Mouse (Mus musculus) hindbrain, postnatal 0 days (tissue): ENCODE results near the gene Hoxc6. TPM values are rescaled to one million over a fixed set of nuclear protein-coding genes. Genes with fewer than 3 reads are reported as not detected.

Experiments used
- ATAC-seq: fragments of 200-750 bp; cut with Nextera tagmentation; 2 replicates; pipeline ENCODE4 v1.8.0; 2017; ENCODE audit warnings: mild to moderate bottlenecking, moderate TSS enrichment, moderate library complexity
- DNase-seq: peaks from one replicate; pipeline ENCODE4 v3.0.0-alpha.2; 2015; ENCODE audit warnings: low spot score
- H3K27ac ChIP-seq: fragments of 300-500 bp; sonication (generic); 2 replicates; pipeline ENCODE4 v1.5.1; 2014; ENCODE audit warnings: mild to moderate bottlenecking
- H3K27me3 ChIP-seq: fragments of 300-500 bp; sonication (generic); 2 replicates; pipeline ENCODE4 v1.6.1; 2014; ENCODE audit warnings: low read length, mixed read lengths; ENCODE audit not compliant: insufficient read depth
- H3K36me3 ChIP-seq: fragments of 300-500 bp; sonication (generic); 2 replicates; pipeline ENCODE4 v1.6.1; 2014; ENCODE audit warnings: low read length, mixed read lengths; ENCODE audit not compliant: insufficient read depth
- H3K4me1 ChIP-seq: fragments of 300-500 bp; sonication (generic); 2 replicates; pipeline ENCODE4 v1.6.1; 2014; ENCODE audit warnings: antibody characterized with exemption, low read length, mixed read lengths; ENCODE audit not compliant: insufficient read depth
- H3K4me2 ChIP-seq: fragments of 300-500 bp; sonication (generic); 2 replicates; pipeline ENCODE4 v1.6.1; 2014; ENCODE audit warnings: low read depth, mild to moderate bottlenecking, low read length, moderate library complexity, mixed read lengths
- H3K4me3 ChIP-seq: fragments of 300-500 bp; sonication (generic); 2 replicates; pipeline ENCODE4 v1.5.1; 2014; ENCODE audit warnings: low read length
- H3K9ac ChIP-seq: fragments of 300-500 bp; sonication (generic); replicated peaks from 2 replicates; pipeline ENCODE4 v1.6.1; 2014; ENCODE audit warnings: mild to moderate bottlenecking, low read length, moderate library complexity, mixed read lengths
- H3K9me3 ChIP-seq: fragments of 300-500 bp; sonication (generic); 2 replicates; pipeline ENCODE4 v1.6.1; 2016; ENCODE audit warnings: low read length, mixed read lengths
- CTCF ChIP-seq: IDR thresholded peaks from 2 replicates; pipeline ENCODE4 v1.5.1; 2016; ENCODE audit warnings: antibody characterized with exemption, control low read depth, low read depth
- WGBS: fragments of 180-500 bp; shearing (Covaris S2); extraction: QIAGEN DNeasy Blood & Tissue Kit; methylation state at CpG from one replicate; pipeline ENCODE4 v1.1.7; 2014; 5-methylcytosine and 5-hydroxymethylcytosine counted together
- polyA plus RNA-seq: library from polyadenylated mRNA; unstranded; fragments of >200 nt; fragmentation: Nextera tagmentation; extraction: Ambion mirVana; gene quantifications from 2 replicates; pipeline ENCODE4 v1.2.1, GENCODE M21; 2015
- total RNA-seq: library from RNA; depleted of rRNA; stranded (reverse); fragments of >200 nt; gene quantifications from 2 replicates; pipeline ENCODE4 v1.2.3, GENCODE M21; 2014

Hoxc6 gene
- total and polyA plus RNA-seq, 2 experiments from 2014 or later, result 0.59 to 1.4 TPM

DNA sequence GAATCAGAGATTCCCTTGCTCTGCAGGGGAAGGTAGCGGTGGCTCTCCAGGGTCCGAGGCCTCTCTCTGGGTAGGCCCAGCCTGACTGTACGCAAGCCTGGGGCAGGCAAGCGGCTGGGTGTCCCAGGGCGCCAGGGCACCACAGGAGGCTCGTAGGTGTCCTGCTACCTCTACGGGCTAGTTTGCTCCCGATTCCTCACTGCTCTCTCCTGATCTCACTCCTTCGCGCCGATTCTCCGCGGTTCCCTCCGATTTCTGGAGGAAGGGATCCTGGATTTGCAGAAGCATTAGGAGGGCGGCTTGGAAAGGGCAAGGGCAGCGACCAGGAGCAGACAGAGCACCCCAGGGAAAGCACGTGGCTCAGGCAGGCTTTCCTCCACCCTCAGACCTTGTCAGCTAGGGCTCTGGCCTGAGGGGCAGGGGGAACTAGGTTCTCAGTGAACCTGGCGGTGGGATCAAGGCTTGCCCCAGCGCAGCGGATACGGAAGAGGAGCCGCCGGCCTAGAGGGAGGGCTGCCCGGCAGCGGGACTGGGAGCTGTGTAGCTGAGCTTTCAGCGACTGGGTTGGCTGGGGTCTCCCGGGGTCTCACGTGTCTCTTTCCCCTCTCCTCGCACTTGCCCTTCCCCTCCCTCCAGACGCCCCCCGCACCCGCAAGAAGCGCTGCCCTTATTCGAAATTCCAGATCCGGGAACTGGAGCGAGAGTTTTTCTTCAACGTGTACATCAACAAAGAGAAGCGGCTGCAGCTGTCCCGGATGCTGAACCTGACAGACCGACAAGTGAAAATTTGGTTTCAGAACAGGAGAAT is 42.0 kb upstream of the Hoxc6 start:
- ATAC-seq, result no peak
- peaks cover 97% of the 10 kb centered on the region for H3K27me3 ChIP-seq
- no peaks in the 10 kb centered on the region for H3K36me3 ChIP-seq
- H3K9ac ChIP-seq, result no peak overlapping the region
- no peak for DNase-seq
- no peak overlapping the region for H3K4me3 ChIP-seq
- no peak for TF ChIP-seq CTCF
- no peak overlapping the region for H3K27ac ChIP-seq
- H3K9me3 ChIP-seq, result no peaks in the 10 kb centered on the region
- WGBS, result 2% methylated on average over 40 of the region's 40 CpGs
- no peak overlapping the region for H3K4me2 ChIP-seq
- H3K4me1 ChIP-seq, result no peaks in the 10 kb centered on the region

DNA sequence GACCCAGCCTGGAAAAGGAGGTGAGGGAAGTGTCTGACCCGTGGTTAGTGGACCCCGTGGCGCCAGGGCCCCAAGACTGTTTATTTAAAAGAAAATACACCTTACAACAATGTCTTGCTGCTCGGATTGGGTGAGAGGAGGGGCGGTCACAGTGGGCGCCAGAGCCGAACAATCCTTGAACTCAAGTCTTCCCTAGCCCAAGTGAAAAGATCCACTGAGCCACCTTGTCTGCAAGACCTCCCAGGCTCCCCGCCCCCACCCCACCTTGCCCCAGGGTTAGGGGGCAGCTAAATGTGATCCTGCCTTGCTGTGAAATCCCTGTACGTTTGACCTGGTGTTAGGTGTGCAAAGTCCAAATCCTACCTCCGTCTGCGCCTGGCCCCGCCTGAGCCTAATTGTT is 41.2 kb upstream of the Hoxc6 start:
- H3K9ac ChIP-seq, result no peak overlapping the region
- no peak overlapping the region for H3K4me2 ChIP-seq
- no peaks in the 10 kb centered on the region for H3K36me3 ChIP-seq
- no peak overlapping the region for H3K4me3 ChIP-seq
- 2% methylated on average over 12 of the region's 12 CpGs for WGBS
- peaks cover 97% of the 10 kb centered on the region for H3K27me3 ChIP-seq
- no peaks in the 10 kb centered on the region for H3K9me3 ChIP-seq
- H3K4me1 ChIP-seq, result no peaks in the 10 kb centered on the region
- TF ChIP-seq CTCF, result no peak
- no peak overlapping the region for H3K27ac ChIP-seq
- ATAC-seq, result no peak
- DNase-seq, result no peak

DNA sequence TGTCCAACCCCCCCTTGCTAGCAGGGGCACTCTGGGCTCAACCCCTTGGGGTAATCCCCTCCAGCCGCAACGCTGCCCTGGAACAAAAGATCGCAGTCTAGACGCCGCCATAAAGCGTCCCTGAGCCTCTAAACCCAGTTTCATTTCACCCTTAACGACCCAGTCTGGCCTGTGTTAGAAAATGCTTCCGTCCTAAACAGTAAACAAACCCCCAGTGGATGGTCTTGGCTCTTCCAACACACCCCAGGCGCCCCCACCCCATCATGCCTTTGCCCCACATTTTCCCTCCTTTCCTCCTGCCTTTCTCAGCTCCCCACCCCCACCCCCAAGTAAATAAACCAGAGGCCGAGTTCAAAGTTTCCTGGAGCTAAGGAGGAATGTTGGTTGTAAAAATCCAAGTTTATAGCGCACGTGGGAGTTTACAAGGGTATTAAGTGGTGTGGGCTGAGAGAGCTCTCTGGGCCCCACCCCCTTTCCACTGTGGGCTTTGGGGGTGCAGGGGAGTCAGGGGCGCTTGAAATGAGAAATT is 38.3 kb upstream of the Hoxc6 start:
- Histone ChIP-seq H3K4me2 (no peak overlapping the region), H3K27ac (no peak overlapping the region), H3K4me3 (no peak overlapping the region), H3K36me3 (no peaks in the 10 kb centered on the region), H3K27me3 (peaks cover 95% of the 10 kb centered on the region), H3K9ac (no peak overlapping the region), H3K9me3 (no peaks in the 10 kb centered on the region), H3K4me1 (no peaks in the 10 kb centered on the region)
- WGBS, result 2% methylated on average over 13 of the region's 13 CpGs
- TF ChIP-seq CTCF, result no peak
- ATAC-seq (no peak), DNase-seq (no peak)

DNA sequence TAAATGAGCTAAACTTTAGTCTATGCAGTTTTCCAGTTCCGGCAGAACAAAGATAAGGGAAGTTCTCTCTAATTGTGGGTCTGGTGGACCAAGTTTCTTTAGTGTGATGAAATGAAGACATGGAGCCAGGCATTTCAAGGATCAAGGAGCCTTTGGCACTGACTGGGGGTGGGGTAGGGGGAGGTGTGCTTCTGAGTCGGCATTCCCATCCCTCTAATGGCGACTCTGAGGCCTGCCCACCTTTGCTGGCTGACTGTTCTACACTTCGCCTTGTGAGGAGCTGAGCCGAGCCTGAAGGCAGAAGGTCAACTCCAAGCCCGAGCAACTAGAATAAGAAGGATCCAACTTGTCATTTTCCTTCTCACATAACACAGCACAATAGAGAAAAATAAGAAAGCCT is 36.3 kb upstream of the Hoxc6 start:
- H3K36me3 ChIP-seq, result no peaks in the 10 kb centered on the region
- ATAC-seq (no peak), DNase-seq (no peak)
- peaks cover 95% of the 10 kb centered on the region for H3K27me3 ChIP-seq
- no peak overlapping the region for H3K4me2 ChIP-seq
- WGBS, result 5% methylated on average over 6 of the region's 6 CpGs
- H3K4me1 ChIP-seq, result no peaks in the 10 kb centered on the region
- no peaks in the 10 kb centered on the region for H3K9me3 ChIP-seq
- H3K9ac ChIP-seq, result no peak overlapping the region
- H3K4me3 ChIP-seq, result no peak overlapping the region
- no peak for TF ChIP-seq CTCF
- H3K27ac ChIP-seq, result no peak overlapping the region

DNA sequence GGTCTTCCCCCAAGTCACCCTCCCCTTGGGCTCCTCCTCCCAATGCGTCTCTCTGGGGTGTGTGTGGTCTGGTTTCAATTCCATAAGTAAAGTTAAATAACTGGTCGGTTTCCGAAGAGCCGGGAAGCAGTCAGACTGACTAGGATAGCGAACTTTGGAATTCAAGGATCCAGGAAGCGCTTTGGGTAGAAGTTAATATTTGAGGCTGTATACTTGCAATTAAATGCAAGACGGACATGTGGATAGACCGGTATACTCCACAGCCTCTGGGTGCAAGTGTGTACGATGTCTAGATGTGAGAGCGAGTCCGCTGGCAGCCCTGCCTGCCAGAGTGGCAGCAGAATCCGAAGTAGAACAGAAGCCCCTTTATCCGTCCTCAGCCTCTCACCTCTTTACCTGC is 35.6 kb upstream of the Hoxc6 start:
- WGBS, result 4% methylated on average over 13 of the region's 13 CpGs
- DNase-seq, result no peak
- Histone ChIP-seq H3K9me3 (no peaks in the 10 kb centered on the region), H3K27ac (no peak overlapping the region), H3K27me3 (peaks cover 95% of the 10 kb centered on the region), H3K4me1 (no peaks in the 10 kb centered on the region), H3K36me3 (no peaks in the 10 kb centered on the region), H3K4me3 (no peak overlapping the region), H3K9ac (no peak overlapping the region), H3K4me2 (no peak overlapping the region)
- no peak for ATAC-seq
- TF ChIP-seq CTCF, result no peak

DNA sequence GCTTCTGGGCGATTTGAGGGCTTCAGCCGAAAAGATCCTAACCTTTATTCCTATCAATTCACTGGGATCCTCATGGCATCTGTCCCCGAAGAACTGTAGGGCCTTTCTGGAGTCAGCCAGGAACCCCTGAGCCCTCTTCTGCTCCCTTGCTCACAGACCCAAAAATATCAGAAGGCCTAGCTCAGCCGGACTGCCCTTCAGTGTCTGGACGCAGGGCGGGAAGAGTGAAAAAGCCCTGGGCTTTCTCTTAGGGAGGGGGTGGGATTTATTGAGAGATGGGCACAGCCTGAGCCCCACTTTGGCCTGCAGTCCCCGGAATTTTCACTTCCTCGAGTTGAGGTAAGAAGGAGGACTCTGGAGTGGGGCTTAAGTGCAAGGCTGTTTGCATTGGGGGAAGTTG is 34.8 kb upstream of the Hoxc6 start:
- 3% methylated on average over 8 of the region's 8 CpGs for WGBS

More for the DNA sequence above, 34.8 kb upstream of the Hoxc6 start:
- DNase-seq, result no peak
- no peak for ATAC-seq
- no peak overlapping the region for H3K9ac ChIP-seq
- no peak overlapping the region for H3K4me2 ChIP-seq
- H3K4me3 ChIP-seq, result no peak overlapping the region
- no peaks in the 10 kb centered on the region for H3K36me3 ChIP-seq
- no peaks in the 10 kb centered on the region for H3K4me1 ChIP-seq
- no peak for TF ChIP-seq CTCF
- peaks cover 93% of the 10 kb centered on the region for H3K27me3 ChIP-seq
- no peak overlapping the region for H3K27ac ChIP-seq
- no peaks in the 10 kb centered on the region for H3K9me3 ChIP-seq
